In genomic region chr7:132800868-132801267, GRCm38 (mm10) we compare ENCODE assay signal across 12 mouse cellular contexts. TPM values are rescaled to one million over a fixed set of nuclear protein-coding genes. Genes with fewer than 3 reads are reported as not detected.
DNase-seq lines count a peak whose midpoint lies in the region; ATAC-seq and TF ChIP-seq lines count a peak whose summit lies in the region.
"Had no signal": no experiment of that assay in that cellular context is flagged by ENCODE, and none has a peak within 500 bp of the region (broad histone marks: within the 10 kb centered on the region; RNA-seq: fewer than 3 reads in every experiment).

No protein-coding gene starts in this region.

- intact Hi-C loops in heart, postnatal 25 days (cut with DNase I) = no loop called here

- ATAC-seq in heart, embryonic 11.5 days (replicated peaks; ENCODE audit: insufficient number of reproducible peaks, low FRiP score, low TSS enrichment) = no peak
- no peak for ATAC-seq in heart, embryonic 13.5 days (ENCODE audit: extremely low read depth, insufficient number of reproducible peaks, low FRiP score, low TSS enrichment)
- no peak for ATAC-seq in granulocyte monocyte progenitor cell, adult 5-6 weeks (replicated peaks; ENCODE audit: poor library complexity, severe bottlenecking)

- H3K4me3 ChIP-seq in heart, embryonic 11.5 days (ENCODE audit: low read depth, low read length) = no peak overlapping the region
- H3K4me3 ChIP-seq in cerebellum, adult 2 months (replicated peaks; ENCODE audit: insufficient read depth, low read depth, low read length) = no peak overlapping the region
- H3K4me3 ChIP-seq in heart, embryonic 13.5 days = no peak overlapping the region
- H3K4me3 ChIP-seq: embryonic facial prominence, embryonic 15.5 days; hindbrain, embryonic 15.5 days; limb, embryonic 15.5 days; midbrain, embryonic 10.5 days had no signal

- H3K27me3 ChIP-seq in heart, embryonic 11.5 days (ENCODE audit: control insufficient read depth, insufficient read depth, low read length) = no peaks in the 10 kb centered on the region
- H3K27me3 ChIP-seq in cerebellum, adult 2 months (ENCODE audit: control insufficient read depth, insufficient read depth, low read length) = no peaks in the 10 kb centered on the region
- no peaks in the 10 kb centered on the region for H3K27me3 ChIP-seq in heart, embryonic 13.5 days (replicated peaks)
- H3K27me3 ChIP-seq: embryonic facial prominence, embryonic 15.5 days; hindbrain, embryonic 15.5 days; limb, embryonic 15.5 days had no signal

- TF ChIP-seq CTCF in cerebellum, adult 2 months (IDR thresholded peaks at IDR 0.05; ENCODE audit: borderline replicate concordance, insufficient read depth, low read depth, low read length) = no peak

- 71% methylated on average over 10 of the region's 10 CpGs for WGBS in heart, embryonic 11.5 days (ENCODE audit: insufficient replicate concordance)
- WGBS in cerebellum, adult 2 months = 72% methylated on average over 10 of the region's 10 CpGs
- WGBS in heart, embryonic 13.5 days = 57% methylated on average over 10 of the region's 10 CpGs

- H3K4me1 ChIP-seq in heart, embryonic 11.5 days (ENCODE audit: control insufficient read depth, insufficient read depth, low read length) = peaks cover 54% of the 10 kb centered on the region
- H3K4me1 ChIP-seq in cerebellum, adult 2 months (ENCODE audit: control insufficient read depth, insufficient read depth, low read length) = peaks cover 71% of the 10 kb centered on the region
- peaks cover 74% of the 10 kb centered on the region for H3K4me1 ChIP-seq in heart, embryonic 13.5 days

- no peak for TF ChIP-seq POLR2A in cerebellum, adult 2 months (IDR thresholded peaks at IDR 0.05; ENCODE audit: borderline replicate concordance, insufficient read depth, low read length)

- DNase-seq in heart, postnatal 25 days (ENCODE audit: low spot score) = no peak
- DNase-seq in cerebellum, adult 2 months = peak; percentile 28
- DNase-seq in kidney, postnatal 14 days = peak; percentile 51
- DNase-seq in right cerebral cortex, postnatal 4 days = no peak
- DNase-seq: layer of hippocampus, adult 9-11 months had no signal

- no peaks in the 10 kb centered on the region for H3K36me3 ChIP-seq in heart, embryonic 11.5 days (ENCODE audit: control insufficient read depth, insufficient read depth, low read length)
- H3K36me3 ChIP-seq in heart, embryonic 13.5 days = no peaks in the 10 kb centered on the region
- H3K36me3 ChIP-seq: embryonic facial prominence, embryonic 15.5 days; hindbrain, embryonic 15.5 days had no signal

- H3K9ac ChIP-seq in heart, embryonic 11.5 days (ENCODE audit: low read depth, low read length) = no peak overlapping the region
- H3K9ac ChIP-seq in heart, embryonic 13.5 days = peak overlapping the region; percentile 63
- H3K9ac ChIP-seq: embryonic facial prominence, embryonic 15.5 days; hindbrain, embryonic 15.5 days; limb, embryonic 15.5 days had no signal

- H3K27ac ChIP-seq in heart, embryonic 11.5 days (ENCODE audit: low read depth, low read length) = peak overlapping the region; percentile 50
- H3K27ac ChIP-seq in cerebellum, adult 2 months (ENCODE audit: insufficient read depth, low read length) = peak overlapping the region; percentile 77; the same call in 1 of the 2 replicates
- peak overlapping the region; percentile 78 for H3K27ac ChIP-seq in heart, embryonic 13.5 days (replicated peaks)
- H3K27ac ChIP-seq: embryonic facial prominence, embryonic 15.5 days; hindbrain, embryonic 15.5 days; limb, embryonic 15.5 days had no signal

- H3K4me2 ChIP-seq in heart, embryonic 11.5 days = no peak overlapping the region
- H3K4me2 ChIP-seq in heart, embryonic 13.5 days = no peak overlapping the region
- H3K4me2 ChIP-seq: embryonic facial prominence, embryonic 15.5 days; hindbrain, embryonic 15.5 days; limb, embryonic 15.5 days had no signal

- no peaks in the 10 kb centered on the region for H3K9me3 ChIP-seq in heart, embryonic 11.5 days (replicated peaks; ENCODE audit: control insufficient read depth, low read length)
- H3K9me3 ChIP-seq in heart, embryonic 13.5 days = no peaks in the 10 kb centered on the region
- H3K9me3 ChIP-seq: embryonic facial prominence, embryonic 15.5 days; hindbrain, embryonic 15.5 days; limb, embryonic 15.5 days; midbrain, embryonic 10.5 days had no signal

RNA-seq across cellular contexts. Expression of gene Fam53b, which starts 12.8 kb away (rescaled TPM):
- polyA plus RNA-seq in heart, embryonic 11.5 days (2014; fragmentation: Nextera tagmentation; extraction: Ambion mirVana) = 11.9 and 14.5 TPM in 2 replicates
- total RNA-seq in heart, postnatal 25 days (2021) = 10 to 100 TPM; 25.8 to 26.8 TPM
- 37.3 and 37.8 TPM in 2 replicates for polyA plus RNA-seq in cerebellum, adult 2 months (2012; rRNA removed)
- 12.5 and 15.7 TPM in 2 replicates for polyA plus RNA-seq in heart, embryonic 13.5 days (2015; fragmentation: Nextera tagmentation; extraction: Ambion mirVana)
- total RNA-seq in granulocyte monocyte progenitor cell, adult 5-6 weeks (2014; fragmentation: Nextera tagmentation) = 20.1 and 27.7 TPM in 2 replicates
- total RNA-seq in granulocyte monocyte progenitor cell, adult 5-6 weeks (2017) = 11.1 and 12.5 TPM in 2 replicates

RNA-seq across cellular contexts. Expression of gene Eef1akmt2, which starts 51.6 kb away (rescaled TPM):
- polyA plus RNA-seq in heart, embryonic 11.5 days (2014; fragmentation: Nextera tagmentation; extraction: Ambion mirVana) = 43.7 and 44.4 TPM in 2 replicates
- total RNA-seq in heart, postnatal 25 days (2021) = 1 to 10 TPM; 9.6 to 9.8 TPM
- polyA plus RNA-seq in cerebellum, adult 2 months (2012; rRNA removed) = 44.7 and 46.3 TPM in 2 replicates
- 38.5 and 40.3 TPM in 2 replicates for polyA plus RNA-seq in heart, embryonic 13.5 days (2015; fragmentation: Nextera tagmentation; extraction: Ambion mirVana)
- total RNA-seq in granulocyte monocyte progenitor cell, adult 5-6 weeks (2014; fragmentation: Nextera tagmentation) = 22.1 and 26.8 TPM in 2 replicates
- total RNA-seq in granulocyte monocyte progenitor cell, adult 5-6 weeks (2017) = 51.4 and 61.2 TPM in 2 replicates

RNA-seq across cellular contexts. Expression of gene Abraxas2, which starts 58.2 kb away (rescaled TPM):
- polyA plus RNA-seq in heart, embryonic 11.5 days (2014; fragmentation: Nextera tagmentation; extraction: Ambion mirVana) = 31.5 and 35.2 TPM in 2 replicates
- total RNA-seq in heart, postnatal 25 days (2021) = 10 to 100 TPM; 21.0 to 21.4 TPM
- polyA plus RNA-seq in cerebellum, adult 2 months (2012; rRNA removed) = 28.8 and 28.9 TPM in 2 replicates
- polyA plus RNA-seq in heart, embryonic 13.5 days (2015; fragmentation: Nextera tagmentation; extraction: Ambion mirVana) = 25.7 and 28.9 TPM in 2 replicates
- total RNA-seq in granulocyte monocyte progenitor cell, adult 5-6 weeks (2014; fragmentation: Nextera tagmentation) = 43.0 and 44.0 TPM in 2 replicates
- 36.1 and 40.2 TPM in 2 replicates for total RNA-seq in granulocyte monocyte progenitor cell, adult 5-6 weeks (2017)

Comparison
In these comparisons a context has a peak if more than half of its experiments do, and no peak if none do; other contexts are left out.
1. DNase-seq: peak in cerebellum, adult 2 months (2 of 2) and kidney, postnatal 14 days (single experiment); none in heart, postnatal 25 days (single experiment) and right cerebral cortex, postnatal 4 days (single experiment).
2. Peak in every context shown above with its lines, with median percentiles within 50 percentile points of each other: H3K27ac ChIP-seq.